Mouse (Mus musculus) embryonic facial prominence, embryonic 15.5 days (tissue): Measurements from ENCODE around the gene Arhgef19. TPM values are rescaled to one million over a fixed set of nuclear protein-coding genes. Genes with fewer than 3 reads are reported as not detected.

Source experiments
- ATAC-seq: fragments of 200-750 bp; cut with Nextera tagmentation; 2 replicates; pipeline ENCODE4 v1.8.0; 2017; ENCODE audit warnings: low read depth, moderate TSS enrichment; ENCODE audit not compliant: insufficient number of reproducible peaks, low FRiP score, low TSS enrichment
- H3K27ac ChIP-seq: fragments of 300-500 bp; sonication (generic); replicated peaks from 2 replicates; pipeline ENCODE4 v1.5.1; 2015; ENCODE audit warnings: mild to moderate bottlenecking, inconsistent platforms
- H3K27me3 ChIP-seq: fragments of 300-500 bp; sonication (generic); 2 replicates; pipeline ENCODE4 v1.6.1; 2015; ENCODE audit warnings: inconsistent platforms
- H3K36me3 ChIP-seq: fragments of 300-500 bp; sonication (generic); 2 replicates; pipeline ENCODE4 v1.6.1; 2015; ENCODE audit warnings: mild to moderate bottlenecking, inconsistent platforms
- H3K4me1 ChIP-seq: fragments of 300-500 bp; sonication (generic); 2 replicates; pipeline ENCODE4 v1.6.1; 2015; ENCODE audit warnings: inconsistent platforms
- H3K4me2 ChIP-seq: fragments of 300-500 bp; sonication (generic); replicated peaks from 2 replicates; pipeline ENCODE4 v1.6.1; 2015; ENCODE audit warnings: mild to moderate bottlenecking, inconsistent platforms
- H3K4me3 ChIP-seq: fragments of 300-500 bp; sonication (generic); replicated peaks from 2 replicates; pipeline ENCODE4 v1.5.1; 2015; ENCODE audit warnings: mild to moderate bottlenecking, inconsistent platforms
- H3K9ac ChIP-seq: fragments of 300-500 bp; sonication (generic); 2 replicates; pipeline ENCODE4 v1.6.1; 2015; ENCODE audit warnings: inconsistent platforms
- H3K9me3 ChIP-seq: fragments of 300-500 bp; sonication (generic); replicated peaks from 2 replicates; pipeline ENCODE4 v1.6.1; 2016; ENCODE audit warnings: inconsistent platforms
- WGBS: fragments of 180-500 bp; shearing (Covaris S2); methylation state at CpG from one replicate; pipeline ENCODE4 v1.1.7; 2015; 5-methylcytosine and 5-hydroxymethylcytosine counted together
- polyA plus RNA-seq: library from polyadenylated mRNA; unstranded; fragments of >200 nt; fragmentation: Nextera tagmentation; extraction: Ambion mirVana; gene quantifications from 2 replicates; pipeline ENCODE4 v1.2.1, GENCODE M21; 2015

Arhgef19 gene
- polyA plus RNA-seq, 1 experiment from 2014 or later = 27.7 TPM

DNA sequence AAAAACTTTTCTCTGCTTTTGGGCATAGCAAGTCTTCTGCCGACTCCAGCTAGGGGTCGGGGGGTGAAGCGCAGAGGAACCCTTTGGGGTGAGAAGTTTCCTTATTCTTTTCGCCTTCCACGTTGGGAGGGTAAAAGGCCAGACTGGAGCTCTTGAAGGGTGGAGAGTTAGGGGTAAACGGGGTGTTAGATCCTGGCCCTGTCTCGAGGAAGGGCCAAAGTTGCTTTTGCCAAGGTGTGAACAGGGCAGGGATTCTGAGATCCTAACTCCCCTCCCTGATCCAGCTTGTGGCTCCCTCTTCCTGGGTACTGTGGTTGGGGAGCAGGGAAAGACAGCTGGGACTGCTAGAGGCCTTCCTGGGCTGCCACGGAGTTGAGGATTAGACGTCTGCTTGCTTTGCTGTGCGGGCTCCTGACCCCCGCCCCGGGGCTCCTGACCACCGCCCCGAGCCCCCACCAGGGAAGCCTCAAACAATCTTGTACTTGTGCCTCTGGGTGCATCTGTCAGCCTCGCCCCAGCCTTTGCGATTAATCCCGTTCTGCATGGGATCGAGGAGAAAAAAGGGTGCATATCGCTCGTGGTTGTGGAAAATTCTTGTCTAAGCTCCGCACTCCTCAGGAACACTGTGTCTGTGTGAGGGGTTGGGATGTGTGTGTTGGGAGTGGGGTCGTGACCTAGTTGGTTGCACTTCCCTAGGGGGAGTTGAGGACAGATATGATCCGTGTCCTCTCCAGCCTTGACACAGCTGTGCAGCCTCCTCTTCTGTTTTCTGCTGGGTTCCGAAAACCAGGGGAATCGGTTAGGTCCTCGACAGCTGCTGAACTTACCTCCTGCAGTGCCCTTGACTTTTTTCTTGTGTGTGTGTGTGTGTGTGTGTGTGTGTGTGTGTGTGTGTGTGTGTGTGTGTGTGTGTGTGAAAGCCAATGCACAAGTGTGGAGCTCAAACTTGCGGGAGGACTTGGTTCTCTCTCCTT lies 63.4 kb downstream of the Arhgef19 start:
- 17% methylated on average over 27 of the region's 27 CpGs for WGBS
- ATAC-seq = no peak
- H3K27me3 ChIP-seq = peaks cover 19% of the 10 kb centered on the region
- peak overlapping the region; percentile 95 for H3K4me2 ChIP-seq
- peak overlapping the region; percentile 61; the same call in 1 of the 2 replicates for H3K27ac ChIP-seq
- peak overlapping the region; percentile 44; the same call in 1 of the 2 replicates for H3K9ac ChIP-seq
- H3K36me3 ChIP-seq = no peaks in the 10 kb centered on the region
- H3K4me3 ChIP-seq = peak overlapping the region; percentile 63
- no peaks in the 10 kb centered on the region for H3K9me3 ChIP-seq
- H3K4me1 ChIP-seq = peaks cover 52% of the 10 kb centered on the region

DNA sequence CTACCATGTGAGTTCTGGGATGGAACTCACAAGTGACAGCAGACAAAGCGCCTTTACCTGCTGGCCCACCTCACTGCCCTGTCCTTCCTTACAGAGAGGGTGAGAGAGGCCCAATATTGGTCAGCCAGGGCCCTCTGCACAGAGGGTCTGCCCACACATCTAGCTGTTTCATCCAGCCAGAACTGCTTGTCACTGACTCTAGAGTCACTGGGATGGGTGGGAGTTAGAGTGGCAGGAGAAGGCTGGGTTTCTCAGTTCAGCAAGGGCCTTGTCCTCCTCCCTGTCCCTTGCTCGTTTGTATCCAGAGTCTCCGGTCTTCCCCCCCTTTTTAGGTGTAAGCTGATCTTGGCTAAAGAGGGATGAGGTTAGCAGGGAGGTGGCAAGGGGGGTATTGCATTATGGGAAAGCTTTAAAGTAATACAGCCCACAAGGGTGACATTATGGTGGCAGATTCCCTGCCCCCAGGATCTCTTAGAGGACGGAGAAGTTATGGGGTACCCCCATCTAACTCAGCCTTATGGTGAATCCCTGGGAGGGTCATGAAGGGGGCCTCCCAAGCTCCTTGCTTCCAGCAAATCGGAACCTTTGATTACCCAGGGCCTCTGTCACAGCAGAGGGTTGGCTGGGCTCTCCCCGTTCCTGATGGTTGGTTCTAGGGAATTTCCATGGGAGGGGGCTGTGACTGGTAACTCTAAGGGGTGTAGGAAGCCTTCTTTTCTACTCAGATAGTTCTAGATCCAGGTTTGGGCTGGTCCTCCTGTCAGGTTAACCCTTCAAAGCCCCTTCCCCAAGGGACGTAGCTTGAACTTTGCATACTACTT lies 64.3 kb downstream of the Arhgef19 start:
- Histone ChIP-seq H3K4me1 (peaks cover 47% of the 10 kb centered on the region), H3K36me3 (no peaks in the 10 kb centered on the region), H3K4me3 (peak overlapping the region; percentile 63), H3K27ac (no peak overlapping the region; the same call in 1 of the 2 replicates), H3K27me3 (peaks cover 19% of the 10 kb centered on the region), H3K9me3 (no peaks in the 10 kb centered on the region), H3K4me2 (peak overlapping the region; percentile 95), H3K9ac (no peak overlapping the region)
- 36% methylated on average over 7 of the region's 7 CpGs for WGBS
- ATAC-seq = no peak

DNA sequence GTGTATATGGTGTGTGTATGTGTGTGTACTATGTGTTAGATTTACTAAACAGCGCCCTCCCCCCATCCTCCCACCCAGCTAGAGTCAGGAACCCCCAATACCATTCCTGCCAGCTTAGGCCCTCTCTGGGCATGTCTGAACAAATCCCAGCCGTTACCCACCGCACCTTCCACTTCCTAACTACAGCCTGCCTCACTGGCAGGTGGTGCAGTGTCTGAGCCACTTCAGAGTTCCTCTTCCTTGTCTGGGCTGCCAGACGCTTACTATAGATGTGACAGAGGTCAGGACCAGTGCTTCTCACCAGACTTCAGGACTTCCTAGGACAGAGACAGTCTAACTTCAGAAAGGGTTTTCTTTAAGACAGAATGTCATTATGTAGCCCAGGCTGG lies 64.9 kb downstream of the Arhgef19 start:
- peak overlapping the region; percentile 63; the same call in 1 of the 2 replicates for H3K4me3 ChIP-seq
- no peaks in the 10 kb centered on the region for H3K36me3 ChIP-seq
- no peak overlapping the region; the same call in 1 of the 2 replicates for H3K27ac ChIP-seq
- no peak for ATAC-seq
- H3K4me1 ChIP-seq = peaks cover 47% of the 10 kb centered on the region
- H3K4me2 ChIP-seq = no peak overlapping the region
- WGBS = 66% methylated on average over 4 of the region's 4 CpGs
- H3K9me3 ChIP-seq = no peaks in the 10 kb centered on the region
- no peak overlapping the region for H3K9ac ChIP-seq
- peaks cover 19% of the 10 kb centered on the region for H3K27me3 ChIP-seq

DNA sequence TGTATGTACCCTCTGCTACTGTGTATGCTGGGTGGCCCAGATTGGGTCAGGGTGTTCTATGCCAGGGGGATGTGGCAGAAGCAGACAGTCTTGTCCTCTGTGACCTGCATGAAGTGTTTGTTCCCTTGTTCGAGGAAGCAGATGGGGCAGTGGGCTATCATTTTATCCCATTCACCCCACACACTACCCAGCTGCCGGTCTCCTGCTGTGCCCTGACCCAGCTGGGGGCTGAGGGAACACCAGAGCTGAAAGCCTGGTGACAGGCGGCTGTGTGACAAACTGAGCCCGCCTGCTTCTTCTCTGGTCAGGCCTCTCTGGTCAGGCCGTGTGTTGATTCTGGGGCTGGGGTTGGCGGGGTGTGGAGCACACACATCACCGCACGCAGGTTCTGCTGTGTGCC lies 66.8 kb downstream of the Arhgef19 start:
- Histone ChIP-seq H3K4me3 (no peak overlapping the region), H3K4me2 (no peak overlapping the region), H3K9ac (no peak overlapping the region), H3K36me3 (no peaks in the 10 kb centered on the region), H3K9me3 (no peaks in the 10 kb centered on the region), H3K27ac (no peak overlapping the region), H3K27me3 (peaks cover 13% of the 10 kb centered on the region), H3K4me1 (peaks cover 48% of the 10 kb centered on the region)
- no peak for ATAC-seq
- 47% methylated on average over 8 of the region's 8 CpGs for WGBS

Other genes with a start within 250 kb of the Arhgef19 start
- 923 and 969 TPM in 2 replicates for gene Mfap2, start 229.1 kb upstream of the Arhgef19 start, polyA plus RNA-seq
- 6.9 and 7.0 TPM in 2 replicates for gene Crocc, start 178.9 kb upstream of the Arhgef19 start, polyA plus RNA-seq
- gene Necap2, start 161.1 kb upstream of the Arhgef19 start, polyA plus RNA-seq = 88.0 and 93.4 TPM in 2 replicates
- 0.20 and 0.28 TPM in 2 replicates for gene Spata21, start 151.2 kb upstream of the Arhgef19 start, polyA plus RNA-seq
- gene Szrd1, start 99.7 kb upstream of the Arhgef19 start, polyA plus RNA-seq = 43.9 and 45.1 TPM in 2 replicates
- 23.7 and 25.8 TPM in 2 replicates for gene Fbxo42, start 91.6 kb upstream of the Arhgef19 start, polyA plus RNA-seq
- gene Rsg1, start 25.5 kb upstream of the Arhgef19 start, polyA plus RNA-seq = 6.8 and 8.1 TPM in 2 replicates
- 7.4 and 7.6 TPM in 2 replicates for gene Epha2, start 61.7 kb downstream of the Arhgef19 start, polyA plus RNA-seq
- gene Fam131c, start 128.7 kb downstream of the Arhgef19 start, polyA plus RNA-seq = 3.6 and 4.3 TPM in 2 replicates
- gene Clcnka, start 159.2 kb downstream of the Arhgef19 start, polyA plus RNA-seq = 0.46 and 0.51 TPM in 2 replicates
- not detected in 2 replicates for gene Clcnkb, start 176.5 kb downstream of the Arhgef19 start, polyA plus RNA-seq
- gene Hspb7, start 181.3 kb downstream of the Arhgef19 start, polyA plus RNA-seq = 2.0 and 2.4 TPM in 2 replicates
- not detected in 2 replicates for gene Srarp, start 196.6 kb downstream of the Arhgef19 start, polyA plus RNA-seq
- 34.0 and 35.1 TPM in 2 replicates for gene Zbtb17, start 205.2 kb downstream of the Arhgef19 start, polyA plus RNA-seq